ENCODE assay signal across 7 mouse cellular contexts in genomic region chrX:100625546-100625801, GRCm38 (mm10). TPM values are rescaled to one million over a fixed set of nuclear protein-coding genes. Genes with fewer than 3 reads are reported as not detected.
DNase-seq lines count a peak whose midpoint lies in the region; ATAC-seq and TF ChIP-seq lines count a peak whose summit lies in the region.

Gene Kif4, plus strand, starts transcription at chrX:100625737.

- DNase-seq in thymus, adult 2 months, result no peak
- no peak for DNase-seq in thymus, postnatal 14 days
- DNase-seq in forebrain, embryonic 14.5 days (ENCODE audit: low spot score), result no peak
- DNase-seq in liver, embryonic 14.5 days (ENCODE audit: low read depth in 3 of 3, low spot score in 3 of 3), result no peak
- no peak for DNase-seq in left cerebral cortex, adult 8-10 months (ENCODE audit: low spot score in 2 of 2)
- DNase-seq in layer of hippocampus, adult 9-11 months, result no peak

- H3K4me2 ChIP-seq in forebrain, embryonic 14.5 days (ENCODE audit: low read length), result peak within 1 kb of the TSS; percentile 60
- peak within 1 kb of the TSS; percentile 77 for H3K4me2 ChIP-seq in liver, embryonic 14.5 days (ENCODE audit: low read depth)

- 0 out of 2 replicates have a peak, but pooled peaks cover 3% of the 10 kb centered on the region for H3K36me3 ChIP-seq in thymus, adult 2 months (ENCODE audit: control insufficient read depth, insufficient read depth, low read length)
- H3K36me3 ChIP-seq in forebrain, embryonic 14.5 days (ENCODE audit: control insufficient read depth, insufficient read depth, low read length), result peaks cover 3% of the 10 kb centered on the region; the same call in 1 of the 2 replicates
- H3K36me3 ChIP-seq in liver, embryonic 14.5 days (replicated peaks; ENCODE audit: control insufficient read depth, insufficient read depth, low read depth), result peaks cover 6% of the 10 kb centered on the region; the same call in 1 of the 2 replicates

- H3K27me3 ChIP-seq in thymus, adult 2 months (ENCODE audit: control insufficient read depth, insufficient read depth, low read length), result no peaks in the 10 kb centered on the region
- H3K27me3 ChIP-seq in forebrain, embryonic 14.5 days (replicated peaks; ENCODE audit: control insufficient read depth, insufficient read depth, low read length), result no peaks in the 10 kb centered on the region
- no peaks in the 10 kb centered on the region for H3K27me3 ChIP-seq in liver, embryonic 14.5 days (ENCODE audit: control insufficient read depth, insufficient read depth, low read length)

- peak within 1 kb of the TSS; percentile 32; the same call in 1 of the 2 replicates for H3K27ac ChIP-seq in thymus, adult 2 months (ENCODE audit: control insufficient read depth, insufficient read depth, low read length)
- H3K27ac ChIP-seq in forebrain, embryonic 14.5 days (ENCODE audit: low read depth, low read length), result peak within 1 kb of the TSS; percentile 48; the same call in 1 of the 2 replicates
- peak within 1 kb of the TSS; percentile 71 for H3K27ac ChIP-seq in liver, embryonic 14.5 days

- H3K4me3 ChIP-seq in thymus, adult 2 months (ENCODE audit: control insufficient read depth, insufficient read depth, low read length), result peak within 1 kb of the TSS; percentile 54
- peak within 1 kb of the TSS; percentile 49 for H3K4me3 ChIP-seq in forebrain, embryonic 14.5 days (ENCODE audit: low read depth, low read length)
- peak within 1 kb of the TSS; percentile 90 to 99 for H3K4me3 ChIP-seq in liver, embryonic 14.5 days (ENCODE audit: insufficient read depth in 1 of 2, low read depth in 2 of 2, low read length in 2 of 2)

- H3K9me3 ChIP-seq in forebrain, embryonic 14.5 days (replicated peaks; ENCODE audit: control insufficient read depth, low read length), result no peaks in the 10 kb centered on the region
- H3K9me3 ChIP-seq in liver, embryonic 14.5 days (ENCODE audit: control insufficient read depth, low read length), result no peaks in the 10 kb centered on the region

- no peak for TF ChIP-seq POLR2A in thymus, adult 2 months (IDR thresholded peaks at IDR 0.05; ENCODE audit: control insufficient read depth, extremely low read depth, insufficient read depth, low read length, poor library complexity)

- peaks cover 3% of the 10 kb centered on the region; the same call in 1 of the 2 replicates for H3K4me1 ChIP-seq in thymus, adult 2 months (replicated peaks; ENCODE audit: control insufficient read depth, insufficient read depth, low read length)
- no peaks in the 10 kb centered on the region for H3K4me1 ChIP-seq in forebrain, embryonic 14.5 days (ENCODE audit: control insufficient read depth, insufficient read depth, low read length)
- H3K4me1 ChIP-seq in liver, embryonic 14.5 days (replicated peaks; ENCODE audit: control insufficient read depth in 2 of 2, insufficient read depth in 2 of 2, low read length in 1 of 2), result peaks cover 0 to 9% of the 10 kb centered on the region in 2 experiments

- no peak for TF ChIP-seq CTCF in thymus, adult 2 months (IDR thresholded peaks at IDR 0.05; ENCODE audit: borderline replicate concordance, control insufficient read depth, extremely low read depth, insufficient read depth, low read length, poor library complexity)
- no peak for TF ChIP-seq CTCF in liver, embryonic 14.5 days (IDR thresholded peaks at IDR 0.05; ENCODE audit: low read depth)

- ATAC-seq in forebrain, embryonic 14.5 days, result no peak
- no peak for ATAC-seq in liver, embryonic 14.5 days (ENCODE audit: insufficient read depth)
- ATAC-seq in frontal cortex, adult (ENCODE audit: low TSS enrichment), result no peak; the same call in 1 of the 2 replicates

- no peak for TF ChIP-seq EP300 in liver, embryonic 14.5 days (IDR thresholded peaks at IDR 0.05; ENCODE audit: low read depth)

- H3K9ac ChIP-seq in forebrain, embryonic 14.5 days (ENCODE audit: low read length), result peak within 1 kb of the TSS; percentile 61
- peak within 1 kb of the TSS; percentile 96 for H3K9ac ChIP-seq in liver, embryonic 14.5 days (replicated peaks)

- WGBS in thymus, adult 2 months, result 6% methylated on average over 3 of the region's 3 CpGs
- WGBS in forebrain, embryonic 14.5 days, result 34% methylated on average over 3 of the region's 3 CpGs
- WGBS in liver, embryonic 14.5 days (ENCODE audit: insufficient replicate concordance), result 28% methylated on average over 3 of the region's 3 CpGs

RNA-seq across cellular contexts. Expression of gene Kif4, which starts in this region (rescaled TPM):
- 6.3 and 9.0 TPM in 2 replicates for polyA plus RNA-seq in thymus, adult 2 months (2012; rRNA removed)
- 16.9 and 21.0 TPM in 2 replicates for polyA plus RNA-seq in forebrain, embryonic 14.5 days (2014; fragmentation: Nextera tagmentation; extraction: Ambion mirVana)
- polyA plus RNA-seq in liver, embryonic 14.5 days (2012; rRNA removed), result 7.1 and 14.6 TPM in 2 replicates
- polyA plus RNA-seq in liver, embryonic 14.5 days (2014; fragmentation: Nextera tagmentation; extraction: Ambion mirVana), result 23.5 and 24.7 TPM in 2 replicates
- total RNA-seq in left cerebral cortex, adult 8-10 months (2022), result 1 to 10 TPM in 1 of 4 experiments, under 1 TPM in 3; 0.59 to 1.3 (median 0.82) TPM
